Mouse (Mus musculus): Measurements from ENCODE around the gene Tmem150b.

The Tmem150b gene

GRCm38 (mm10) chr7:4731090-4731489 is 6.0 kb upstream of the Tmem150b start:
- no peak for DNase-seq (ENCODE audit: low spot score)

GRCm38 (mm10) chr7:4724359-4724758 is 690 bp downstream of the Tmem150b start:
- no peak for DNase-seq (ENCODE audit: low spot score)

- DNase-seq (ENCODE audit: low spot score) = no peak
These were observed 1.5 kb downstream of the Tmem150b start for GRCm38 (mm10) chr7:4723508-4723907.

GRCm38 (mm10) chr7:4719276-4719675 is 5.8 kb downstream of the Tmem150b start:
- no peak for DNase-seq (ENCODE audit: low spot score)

- no peak for DNase-seq (ENCODE audit: low spot score)
These were observed 8.1 kb downstream of the Tmem150b start for GRCm38 (mm10) chr7:4716955-4717354.

- no peak for DNase-seq (ENCODE audit: low spot score)
These were observed 12.5 kb downstream of the Tmem150b start for GRCm38 (mm10) chr7:4712594-4712993.

GRCm38 (mm10) chr7:4705098-4705497 is 20.0 kb downstream of the Tmem150b start:
- peak; percentile 13 for DNase-seq (ENCODE audit: low spot score)

GRCm38 (mm10) chr7:4703195-4703594 is 21.9 kb downstream of the Tmem150b start:
- no peak for DNase-seq (ENCODE audit: low spot score)

GRCm38 (mm10) chr7:4702334-4702733 is 22.7 kb downstream of the Tmem150b start:
- no peak for DNase-seq (ENCODE audit: low spot score)

GRCm38 (mm10) chr7:4693004-4693403 is 32.0 kb downstream of the Tmem150b start:
- no peak for DNase-seq (ENCODE audit: low spot score)

- no peak for DNase-seq (ENCODE audit: low spot score)
These were observed 33.9 kb downstream of the Tmem150b start for GRCm38 (mm10) chr7:4690951-4691653.

- DNase-seq (ENCODE audit: low spot score) = no peak
These were observed 34.7 kb downstream of the Tmem150b start, which contains the start of gene Brsk1 for GRCm38 (mm10) chr7:4690387-4690786. Gene Brsk1, plus strand, starts transcription at chr7:4690604.

- peak; percentile 94 for DNase-seq (ENCODE audit: low spot score)
These were observed 40.2 kb downstream of the Tmem150b start, which contains the start of gene Hspbp1 for GRCm38 (mm10) chr7:4684632-4685417. Gene Hspbp1, minus strand, starts transcription at chr7:4685068.

GRCm38 (mm10) chr7:4684203-4684602 is 40.8 kb downstream of the Tmem150b start:
- DNase-seq (ENCODE audit: low spot score) = no peak

GRCm38 (mm10) chr7:4683307-4683706 is 41.7 kb downstream of the Tmem150b start:
- DNase-seq (ENCODE audit: low spot score) = no peak

GRCm38 (mm10) chr7:4675200-4675599 is 49.8 kb downstream of the Tmem150b start:
- no peak for DNase-seq (ENCODE audit: low spot score)

GRCm38 (mm10) chr7:4674114-4674731 is 50.8 kb downstream of the Tmem150b start:
- no peak for DNase-seq (ENCODE audit: low spot score)

GRCm38 (mm10) chr7:4671956-4672355 is 53.1 kb downstream of the Tmem150b start:
- no peak for DNase-seq (ENCODE audit: low spot score)

GRCm38 (mm10) chr7:4670655-4671255 is 54.3 kb downstream of the Tmem150b start:
- DNase-seq (ENCODE audit: low spot score) = no peak

GRCm38 (mm10) chr7:4669156-4669555 is 55.9 kb downstream of the Tmem150b start:
- no peak for DNase-seq (ENCODE audit: low spot score)

- DNase-seq (ENCODE audit: low spot score) = no peak
These were observed 56.5 kb downstream of the Tmem150b start for GRCm38 (mm10) chr7:4668506-4668905.

GRCm38 (mm10) chr7:4666871-4667270 is 58.2 kb downstream of the Tmem150b start:
- DNase-seq (ENCODE audit: low spot score) = no peak

All from spleen, adult 12 weeks (tissue).